Mouse (Mus musculus) midbrain, embryonic 16.5 days (tissue): Measurements from ENCODE around the gene Lifr. TPM values are rescaled to one million over a fixed set of nuclear protein-coding genes. Genes with fewer than 3 reads are reported as not detected.
A peak's percentile ranks its signal among the peaks of the same experiment; 100 is the strongest.

ENCODE experiments used
- ATAC-seq: fragments of 200-750 bp; cut with Nextera tagmentation; 2 replicates; pipeline ENCODE4 v1.8.0; 2017; ENCODE audit warnings: moderate TSS enrichment
- H3K27ac ChIP-seq: fragments of 300-500 bp; sonication (generic); 2 replicates; pipeline ENCODE4 v1.5.1; 2014; ENCODE audit warnings: mild to moderate bottlenecking, low read length, mixed read lengths
- H3K27me3 ChIP-seq: fragments of 300-500 bp; sonication (generic); 2 replicates; pipeline ENCODE4 v1.6.1; 2014; ENCODE audit warnings: low read depth, low read length, mixed read lengths; ENCODE audit not compliant: control insufficient read depth, insufficient read depth
- H3K36me3 ChIP-seq: fragments of 300-500 bp; sonication (generic); 2 replicates; pipeline ENCODE4 v1.6.1; 2014; ENCODE audit warnings: mild to moderate bottlenecking, low read length, moderate library complexity, mixed read lengths; ENCODE audit not compliant: control insufficient read depth, insufficient read depth
- H3K4me1 ChIP-seq: fragments of 300-500 bp; sonication (generic); 2 replicates; pipeline ENCODE4 v1.6.1; 2014; ENCODE audit warnings: mild to moderate bottlenecking, low read length, mixed read lengths; ENCODE audit not compliant: control insufficient read depth, insufficient read depth
- H3K4me2 ChIP-seq: fragments of 300-500 bp; sonication (generic); 2 replicates; pipeline ENCODE4 v1.6.1; 2014; ENCODE audit warnings: mild to moderate bottlenecking, low read length, mixed read lengths
- H3K4me3 ChIP-seq: fragments of 300-500 bp; sonication (generic); 2 replicates; pipeline ENCODE4 v1.5.1; 2014; ENCODE audit warnings: low read depth, mild to moderate bottlenecking, low read length, moderate library complexity, mixed read lengths
- H3K9ac ChIP-seq: fragments of 300-500 bp; sonication (generic); 2 replicates; pipeline ENCODE4 v1.6.1; 2014; ENCODE audit warnings: low read depth, low read length, mixed read lengths
- H3K9me3 ChIP-seq: fragments of 300-500 bp; sonication (generic); replicated peaks from 2 replicates; pipeline ENCODE4 v1.6.1; 2014; ENCODE audit warnings: mild to moderate bottlenecking, low read length, mixed read lengths; ENCODE audit not compliant: control insufficient read depth, poor library complexity, severe bottlenecking
- WGBS: fragments of 180-500 bp; shearing (Covaris S2); extraction: QIAGEN DNeasy Blood & Tissue Kit; methylation state at CpG from one replicate; pipeline ENCODE4 v1.1.7; 2014; 5-methylcytosine and 5-hydroxymethylcytosine counted together
- polyA plus RNA-seq: library from polyadenylated mRNA; unstranded; fragments of >200 nt; fragmentation: Nextera tagmentation; extraction: Ambion mirVana; gene quantifications from 2 replicates; pipeline ENCODE4 v1.2.1, GENCODE M21; 2015

Lifr gene
- polyA plus RNA-seq, 1 experiment from 2014 or later: 9.5 TPM

DNA sequence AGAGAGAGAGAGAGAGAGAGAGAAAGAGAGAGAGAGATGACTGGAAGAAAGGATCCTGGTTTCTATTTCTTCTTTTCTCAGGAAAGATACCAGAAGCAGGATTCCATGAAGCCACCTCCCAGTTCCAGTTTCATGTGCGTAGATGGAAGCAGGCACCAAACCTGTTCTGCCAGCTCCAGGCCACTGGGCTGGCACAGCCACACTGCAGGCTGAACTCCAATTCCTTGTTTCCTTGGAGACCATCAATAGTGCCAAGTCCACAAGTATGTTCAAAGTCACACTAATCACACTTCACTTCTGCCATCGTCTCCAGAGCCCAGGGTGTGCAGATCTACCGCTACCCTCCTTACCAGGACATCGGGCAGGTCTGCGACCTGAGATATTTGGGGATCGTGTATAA lies 15.2 kb upstream of the Lifr start:
- 60% methylated on average over 6 of the region's 6 CpGs for WGBS
- ATAC-seq: peak; percentile 61; the same call in 1 of the 2 replicates
- Histone ChIP-seq H3K4me2 (no peak overlapping the region), H3K4me3 (no peak overlapping the region), H3K4me1 (peaks cover 3% of the 10 kb centered on the region; the same call in 1 of the 2 replicates), H3K36me3 (no peaks in the 10 kb centered on the region), H3K9ac (no peak overlapping the region), H3K9me3 (no peaks in the 10 kb centered on the region), H3K27ac (no peak overlapping the region), H3K27me3 (no peaks in the 10 kb centered on the region)

DNA sequence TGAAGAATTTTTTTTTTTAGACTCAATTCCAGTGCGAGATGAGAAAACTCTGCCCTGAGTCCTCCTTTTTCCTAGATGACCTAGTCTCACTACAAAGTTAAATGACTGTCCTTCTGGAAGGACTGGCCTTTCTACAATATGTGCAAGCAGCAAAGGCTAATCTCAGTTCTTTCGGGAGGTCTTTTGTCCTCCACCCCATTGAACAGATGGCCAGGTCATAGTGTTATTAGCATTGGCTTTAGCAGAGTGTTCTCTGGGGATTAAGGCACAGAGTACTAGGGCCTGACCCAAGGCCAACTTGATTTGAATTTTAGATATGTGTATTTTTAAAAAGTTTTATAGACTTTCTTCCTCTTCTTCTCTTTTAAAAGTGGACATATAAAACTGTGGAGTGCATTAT lies 12.1 kb upstream of the Lifr start:
- H3K9me3 ChIP-seq: no peaks in the 10 kb centered on the region

DNA sequence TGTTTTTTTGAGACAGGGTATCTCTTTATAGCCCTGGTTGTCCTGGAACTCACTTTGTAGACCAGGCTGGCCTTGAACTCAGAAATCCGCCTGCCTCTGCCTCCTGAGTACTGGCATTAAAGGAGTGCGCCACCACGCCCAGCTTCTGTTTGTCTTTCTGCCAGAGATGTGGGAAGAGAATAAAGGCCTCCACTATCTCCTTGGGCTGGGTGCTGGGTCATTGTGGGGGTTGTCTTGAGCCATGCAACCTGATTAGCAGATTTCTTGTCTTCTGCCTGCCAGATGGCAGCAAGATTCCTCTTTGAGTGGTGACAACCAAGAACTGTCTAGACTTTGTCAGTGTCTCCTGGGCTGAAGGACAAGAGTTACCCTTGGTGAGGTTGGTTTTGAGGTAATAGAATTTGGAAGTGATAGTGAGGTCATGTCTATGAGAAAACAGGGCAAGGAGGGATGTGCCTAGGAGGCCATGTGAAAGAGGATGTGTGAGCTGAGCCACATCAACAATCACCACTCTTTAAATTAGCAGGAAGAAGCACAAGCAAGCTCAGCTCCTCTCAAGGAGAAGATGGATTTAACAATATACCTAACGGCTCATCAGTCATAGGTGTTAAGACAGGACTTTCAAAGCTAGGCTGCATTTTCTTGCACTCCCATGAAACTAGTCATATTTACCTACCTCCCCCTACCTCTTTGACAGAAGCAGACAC lies 10.6 kb upstream of the Lifr start:
- Histone ChIP-seq H3K36me3 (no peaks in the 10 kb centered on the region), H3K4me3 (no peak overlapping the region), H3K4me1 (no peaks in the 10 kb centered on the region), H3K9me3 (no peaks in the 10 kb centered on the region), H3K9ac (no peak overlapping the region), H3K27ac (no peak overlapping the region), H3K27me3 (no peaks in the 10 kb centered on the region), H3K4me2 (no peak overlapping the region)
- 95% methylated on average over 4 of the region's 4 CpGs for WGBS
- no peak for ATAC-seq

More for the DNA sequence above, 12.1 kb upstream of the Lifr start:
- ATAC-seq: no peak
- Histone ChIP-seq H3K36me3 (no peaks in the 10 kb centered on the region), H3K4me2 (no peak overlapping the region), H3K27me3 (no peaks in the 10 kb centered on the region), H3K4me1 (no peaks in the 10 kb centered on the region), H3K27ac (no peak overlapping the region), H3K4me3 (no peak overlapping the region), H3K9ac (no peak overlapping the region)
- WGBS: 21% methylated on average over 2 of the region's 2 CpGs

DNA sequence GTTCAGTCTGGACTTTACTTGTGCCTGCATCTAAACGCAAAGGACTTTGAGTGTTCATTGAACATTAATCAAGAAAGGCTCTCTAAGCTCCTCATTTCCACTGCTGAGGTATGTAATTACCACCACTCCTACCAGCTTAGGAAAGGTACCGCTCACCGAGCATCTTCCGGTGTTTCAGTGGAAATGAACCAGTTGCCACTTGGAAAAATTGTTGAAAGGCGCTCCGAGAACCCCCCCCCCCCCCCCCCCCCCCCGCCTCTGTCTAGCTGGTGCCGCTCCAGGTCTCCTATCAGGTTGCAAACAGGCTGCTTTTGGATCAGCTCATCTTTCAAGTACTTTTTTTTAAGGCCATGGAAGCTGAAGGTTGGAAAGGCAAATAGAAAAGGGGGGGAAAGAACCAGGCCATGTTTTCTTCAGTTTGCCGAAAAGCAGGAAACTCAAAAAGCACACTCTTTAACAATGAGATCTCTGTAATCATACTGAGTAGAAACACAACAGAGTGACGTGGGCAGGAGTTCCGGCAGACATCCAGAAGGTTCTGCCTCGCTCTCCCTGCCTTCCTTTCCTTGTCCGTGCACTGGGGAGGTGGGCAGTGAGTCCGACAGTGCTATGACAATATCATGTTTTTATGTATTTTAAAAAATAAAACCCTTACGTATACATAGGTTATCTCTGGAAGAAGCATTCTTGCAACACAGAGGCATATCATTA lies 9.3 kb upstream of the Lifr start:
- Histone ChIP-seq H3K4me3 (no peak overlapping the region), H3K4me2 (no peak overlapping the region), H3K4me1 (no peaks in the 10 kb centered on the region), H3K27me3 (peaks cover 2% of the 10 kb centered on the region; the same call in 1 of the 2 replicates), H3K9me3 (no peaks in the 10 kb centered on the region), H3K9ac (no peak overlapping the region), H3K36me3 (no peaks in the 10 kb centered on the region), H3K27ac (no peak overlapping the region)
- ATAC-seq: no peak
- 71% methylated on average over 15 of the region's 15 CpGs for WGBS

DNA sequence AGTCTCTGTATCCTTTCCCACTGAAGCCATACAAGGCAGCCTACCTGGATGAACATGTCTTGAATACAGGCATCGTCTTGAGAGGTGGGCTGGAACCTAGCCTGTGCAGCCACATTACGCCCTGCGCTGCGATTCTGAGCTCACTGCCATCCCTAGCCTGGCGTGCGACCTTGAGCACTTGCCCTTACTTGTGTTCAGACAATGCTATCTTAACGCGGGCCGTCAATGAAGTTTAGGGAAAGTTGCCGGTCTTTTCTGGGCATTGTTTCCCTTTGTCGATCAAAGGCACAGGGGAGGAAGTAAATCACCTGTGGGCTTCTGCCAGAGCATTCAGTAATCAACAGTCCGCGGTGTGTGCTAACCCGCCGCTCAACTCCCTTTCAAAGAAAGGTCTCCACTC lies 8.6 kb upstream of the Lifr start:
- no peaks in the 10 kb centered on the region for H3K4me1 ChIP-seq
- H3K27ac ChIP-seq: no peak overlapping the region
- H3K9me3 ChIP-seq: no peaks in the 10 kb centered on the region
- H3K36me3 ChIP-seq: no peaks in the 10 kb centered on the region
- no peak overlapping the region for H3K4me3 ChIP-seq
- no peak for ATAC-seq
- H3K9ac ChIP-seq: no peak overlapping the region
- H3K4me2 ChIP-seq: no peak overlapping the region
- 43% methylated on average over 15 of the region's 15 CpGs for WGBS
- H3K27me3 ChIP-seq: peaks cover 3% of the 10 kb centered on the region; the same call in 1 of the 2 replicates

DNA sequence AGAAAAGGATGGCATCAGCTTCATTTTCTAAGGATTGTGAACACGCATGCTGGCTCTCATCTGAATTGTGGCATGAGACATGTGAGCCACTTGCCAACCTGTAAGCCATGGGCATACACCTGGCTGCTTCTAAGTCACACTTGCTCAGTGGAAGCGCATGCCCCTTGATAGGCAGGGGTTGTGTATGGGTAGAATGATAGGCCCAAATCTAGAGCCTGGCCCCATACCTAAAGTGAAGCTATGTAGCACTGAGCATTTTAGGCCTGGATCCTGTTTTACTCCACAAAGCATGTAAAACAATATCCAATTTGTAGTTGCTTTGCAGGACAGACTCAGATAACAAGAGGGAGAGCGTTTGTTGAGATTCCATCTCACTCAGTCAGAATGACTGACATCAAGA lies 7.5 kb upstream of the Lifr start:
- Histone ChIP-seq H3K4me2 (no peak overlapping the region), H3K4me3 (no peak overlapping the region), H3K36me3 (no peaks in the 10 kb centered on the region), H3K27ac (no peak overlapping the region), H3K9ac (no peak overlapping the region), H3K9me3 (no peaks in the 10 kb centered on the region), H3K4me1 (no peaks in the 10 kb centered on the region), H3K27me3 (peaks cover 3% of the 10 kb centered on the region; the same call in 1 of the 2 replicates)
- no peak for ATAC-seq
- WGBS: 93% methylated on average over 3 of the region's 3 CpGs

DNA sequence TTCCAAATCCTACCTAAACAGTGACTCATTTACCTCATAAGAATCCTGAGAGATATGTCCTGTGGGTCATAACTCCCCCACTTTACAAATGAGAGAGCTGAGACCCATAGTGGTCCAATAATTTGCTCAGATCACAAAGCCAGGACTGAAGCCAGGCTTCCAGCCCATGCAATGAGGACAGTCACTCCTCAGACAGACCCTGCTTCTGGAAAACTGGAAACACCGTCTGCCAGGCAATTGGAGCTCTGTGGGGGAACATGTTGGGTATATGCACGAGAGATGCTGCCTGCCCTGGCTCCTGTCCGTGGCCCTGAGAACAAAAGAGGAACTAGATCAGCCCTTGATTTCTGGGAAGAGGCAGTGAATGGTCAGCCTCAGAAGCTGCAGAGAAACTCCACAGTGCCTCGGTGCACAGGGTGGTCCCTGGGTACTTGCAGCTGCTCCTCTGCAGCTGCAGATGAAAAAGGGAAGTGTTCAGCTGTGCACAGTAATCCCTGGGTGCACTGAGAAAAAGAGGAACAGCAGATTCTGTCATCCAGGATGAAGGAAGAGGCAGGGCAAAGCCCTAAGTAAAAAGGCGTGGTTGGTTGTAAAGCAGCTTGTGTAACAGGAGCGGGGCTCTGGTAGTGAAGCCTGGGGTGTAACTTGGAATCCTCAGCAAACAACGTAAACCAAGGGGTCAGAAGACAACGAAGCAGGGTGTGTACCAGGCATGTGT lies 5.5 kb upstream of the Lifr start:
- no peak overlapping the region for H3K4me3 ChIP-seq
- no peak overlapping the region for H3K9ac ChIP-seq
- H3K27me3 ChIP-seq: peaks cover 3% of the 10 kb centered on the region; the same call in 1 of the 2 replicates
- H3K27ac ChIP-seq: no peak overlapping the region
- H3K4me2 ChIP-seq: no peak overlapping the region
- H3K9me3 ChIP-seq: no peaks in the 10 kb centered on the region
- no peaks in the 10 kb centered on the region for H3K4me1 ChIP-seq
- 0 out of 2 replicates have a peak, but pooled peaks have one; percentile 41 for ATAC-seq
- 28% methylated on average over 8 of the region's 8 CpGs for WGBS
- no peaks in the 10 kb centered on the region for H3K36me3 ChIP-seq

DNA sequence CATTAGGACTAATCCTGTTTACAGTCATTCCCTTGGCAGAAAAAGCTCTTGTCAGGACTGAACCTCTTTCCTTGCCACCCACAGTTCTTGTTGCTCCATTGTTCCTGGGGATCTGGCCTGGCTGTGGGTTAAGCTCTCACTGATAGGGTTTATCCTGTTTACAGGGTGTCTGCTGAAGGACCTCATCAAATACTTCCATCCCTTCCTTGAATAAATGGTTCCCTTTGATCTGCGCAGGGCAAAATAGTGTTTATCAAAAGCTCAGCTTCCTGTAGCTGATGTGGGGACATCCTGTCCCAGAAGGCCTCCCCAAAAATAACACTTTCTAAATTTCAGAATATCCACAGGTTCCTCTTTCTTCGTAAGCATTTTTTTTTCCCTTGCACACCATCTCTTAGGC lies 1.7 kb upstream of the Lifr start:
- peaks cover 3% of the 10 kb centered on the region for H3K27me3 ChIP-seq
- H3K27ac ChIP-seq: no peak overlapping the region
- 28% methylated on average over 2 of the region's 2 CpGs for WGBS
- no peak overlapping the region for H3K4me2 ChIP-seq
- H3K36me3 ChIP-seq: no peaks in the 10 kb centered on the region
- H3K9me3 ChIP-seq: no peaks in the 10 kb centered on the region
- H3K9ac ChIP-seq: no peak overlapping the region
- H3K4me1 ChIP-seq: no peaks in the 10 kb centered on the region
- ATAC-seq: no peak
- H3K4me3 ChIP-seq: no peak overlapping the region

DNA sequence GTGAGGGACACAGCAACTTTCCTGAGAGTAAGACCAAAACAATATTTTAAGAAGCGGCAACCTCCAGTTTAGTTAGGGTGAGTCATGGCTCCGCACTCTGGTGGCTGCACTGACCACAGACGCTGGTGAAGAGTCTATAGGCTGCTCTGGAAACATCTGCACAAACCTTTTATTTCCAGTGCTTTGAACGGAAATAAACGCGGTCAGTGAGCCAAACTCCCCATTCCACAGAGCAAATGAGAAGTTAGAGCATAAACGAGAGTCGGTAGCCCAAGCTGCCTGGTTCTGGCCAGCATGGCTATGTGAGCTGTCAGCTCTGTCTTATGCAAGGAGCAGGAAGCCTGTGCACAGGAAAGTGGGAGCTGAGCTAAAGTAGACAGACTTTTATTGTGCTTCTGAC lies 1.9 kb downstream of the Lifr start:
- H3K4me1 ChIP-seq: no peaks in the 10 kb centered on the region
- H3K27ac ChIP-seq: no peak overlapping the region
- H3K4me3 ChIP-seq: no peak overlapping the region
- no peaks in the 10 kb centered on the region for H3K36me3 ChIP-seq
- no peak for ATAC-seq
- no peak overlapping the region for H3K9ac ChIP-seq
- no peak overlapping the region for H3K4me2 ChIP-seq
- no peaks in the 10 kb centered on the region; the same call in 1 of the 2 replicates for H3K27me3 ChIP-seq
- WGBS: 52% methylated on average over 8 of the region's 8 CpGs
- no peaks in the 10 kb centered on the region for H3K9me3 ChIP-seq
